Mouse (Mus musculus): ENCODE data around the gene Nxpe4.

The Nxpe4 gene

GRCm38 (mm10) chr9:48326338-48326737, 164.5 kb downstream of the Nxpe4 start:
- DNase-seq (ENCODE audit: low spot score in 2 of 2), result no peak

- no peak for DNase-seq (ENCODE audit: low spot score in 2 of 2)
Observed at GRCm38 (mm10) chr9:48329597-48329996, 167.8 kb downstream of the Nxpe4 start.

GRCm38 (mm10) chr9:48338783-48339455, 177.1 kb downstream of the Nxpe4 start:
- DNase-seq (ENCODE audit: low spot score in 2 of 2), result no peak

GRCm38 (mm10) chr9:48339563-48339962, 177.7 kb downstream of the Nxpe4 start:
- DNase-seq (ENCODE audit: low spot score in 2 of 2), result no peak

- DNase-seq (ENCODE audit: low spot score in 2 of 2), result no peak
Observed at GRCm38 (mm10) chr9:48340708-48341380, 179.0 kb downstream of the Nxpe4 start.

- DNase-seq (ENCODE audit: low spot score in 2 of 2), result no peak
Observed at GRCm38 (mm10) chr9:48345456-48345855, 183.6 kb downstream of the Nxpe4 start.

GRCm38 (mm10) chr9:48345866-48346265, 184.0 kb downstream of the Nxpe4 start:
- DNase-seq (ENCODE audit: low spot score in 2 of 2), result no peak

GRCm38 (mm10) chr9:48353148-48353698, 191.4 kb downstream of the Nxpe4 start, which contains the start of gene Nxpe2:
TSS of gene Nxpe2 (minus strand) at chr9:48353454.
- no peak for DNase-seq (ENCODE audit: low spot score in 2 of 2)

- DNase-seq (ENCODE audit: low spot score in 2 of 2), result no peak
Observed at GRCm38 (mm10) chr9:48354122-48354521, 192.3 kb downstream of the Nxpe4 start.

- peak; percentile 37 to 71 for DNase-seq (ENCODE audit: low spot score in 2 of 2)
Observed at GRCm38 (mm10) chr9:48354793-48355192, 193.0 kb downstream of the Nxpe4 start.

- DNase-seq (ENCODE audit: low spot score in 2 of 2), result no peak
Observed at GRCm38 (mm10) chr9:48357097-48357496, 195.3 kb downstream of the Nxpe4 start.

- no peak for DNase-seq (ENCODE audit: low spot score in 2 of 2)
Observed at GRCm38 (mm10) chr9:48360826-48361225, 199.0 kb downstream of the Nxpe4 start.

- no peak for DNase-seq (ENCODE audit: low spot score in 2 of 2)
Observed at GRCm38 (mm10) chr9:48361815-48362631, 200.2 kb downstream of the Nxpe4 start.

GRCm38 (mm10) chr9:48362743-48363142, 200.9 kb downstream of the Nxpe4 start:
- DNase-seq (ENCODE audit: low spot score in 2 of 2), result no peak

GRCm38 (mm10) chr9:48373232-48373878, 211.5 kb downstream of the Nxpe4 start:
- DNase-seq (ENCODE audit: low spot score in 2 of 2), result no peak

- DNase-seq (ENCODE audit: low spot score in 2 of 2), result no peak
Observed at GRCm38 (mm10) chr9:48374357-48374756, 212.5 kb downstream of the Nxpe4 start.

- DNase-seq (ENCODE audit: low spot score in 2 of 2), result no peak
Observed at GRCm38 (mm10) chr9:48388451-48388850, 226.6 kb downstream of the Nxpe4 start.

- DNase-seq (ENCODE audit: low spot score in 2 of 2), result no peak
Observed at GRCm38 (mm10) chr9:48389983-48390382, 228.2 kb downstream of the Nxpe4 start.

GRCm38 (mm10) chr9:48403590-48404209, 241.9 kb downstream of the Nxpe4 start:
- no peak for DNase-seq (ENCODE audit: low spot score in 2 of 2)

GRCm38 (mm10) chr9:48404687-48405086, 242.9 kb downstream of the Nxpe4 start:
- DNase-seq (ENCODE audit: low spot score in 2 of 2), result no peak

Data from thymus, postnatal 10 days (tissue).